Mouse (Mus musculus) G1E (cell line): ENCODE measurements at regions not wholly inside any gene's neighbourhood (a gene's known extent, or its start where the extent isn't known, plus 50 kb on each side); places are given as distances from the start of the nearest gene placed in this dataset.

Experiments
- CTCF ChIP-seq: IDR thresholded peaks from 2 replicates; pipeline ENCODE4 v1.5.1; 2012; ENCODE audit warnings: low read depth, low read length, inconsistent platforms, mixed read lengths
- GATA1 ChIP-seq: IDR thresholded peaks from 2 replicates; pipeline ENCODE4 v1.6.1; 2012; ENCODE audit warnings: borderline replicate concordance, low read length, inconsistent platforms, mixed read lengths
- GATA2 ChIP-seq: IDR thresholded peaks from 2 replicates; pipeline ENCODE4 v1.6.1; 2012; ENCODE audit warnings: low read depth, low read length, inconsistent platforms, borderline replicate concordance
- POLR2AphosphoS5 ChIP-seq: IDR thresholded peaks from 2 replicates; pipeline ENCODE4 v1.6.1; 2012; ENCODE audit warnings: low read depth, low read length, inconsistent platforms; ENCODE audit not compliant: insufficient replicate concordance
- TAL1 ChIP-seq: conservative IDR thresholded peaks from 2 replicates; pipeline ENCODE4 v1.6.1; 2012; ENCODE audit warnings: low read depth, low read length, inconsistent platforms, mixed read lengths

- TF ChIP-seq CTCF (no peak), POLR2AphosphoS5 (no peak), GATA1 (no peak), GATA2 (no peak), TAL1 (no peak)
These were observed 50.8 kb upstream of the Haao start for GRCm38 (mm10) chr17:83898531-83898930.
